Mouse (Mus musculus) liver, embryonic 11.5 days (tissue): ENCODE measurements around the gene Lpar2. TPM values are rescaled to one million over a fixed set of nuclear protein-coding genes. Genes with fewer than 3 reads are reported as not detected.

Source experiments
- ATAC-seq: fragments of 200-750 bp; cut with Nextera tagmentation; replicated peaks from 2 replicates; pipeline ENCODE4 v1.8.0; 2017; ENCODE audit warnings: moderate number of reproducible peaks, mild to moderate bottlenecking, moderate TSS enrichment, moderate library complexity; ENCODE audit not compliant: low FRiP score
- DNase-seq: peaks from one replicate; pipeline ENCODE4 v3.0.0-alpha.2; 2017; ENCODE audit warnings: low spot score
- H3K27ac ChIP-seq: fragments of 300-500 bp; sonication (generic); 2 replicates; pipeline ENCODE4 v1.5.1; 2014; ENCODE audit warnings: mild to moderate bottlenecking, low read depth, low read length, control low read depth
- H3K27me3 ChIP-seq: fragments of 300-500 bp; sonication (generic); replicated peaks from 2 replicates; pipeline ENCODE4 v1.6.1; 2014; ENCODE audit warnings: low read length, mixed read lengths; ENCODE audit not compliant: control insufficient read depth, insufficient read depth
- H3K36me3 ChIP-seq: fragments of 300-500 bp; sonication (generic); 2 replicates; pipeline ENCODE4 v1.6.1; 2014; ENCODE audit warnings: mild to moderate bottlenecking, low read length, moderate library complexity, mixed read lengths; ENCODE audit not compliant: control insufficient read depth, insufficient read depth
- H3K4me1 ChIP-seq: fragments of 300-500 bp; sonication (generic); replicated peaks from 2 replicates; pipeline ENCODE4 v1.6.1; 2014; ENCODE audit warnings: low read length, mixed read lengths; ENCODE audit not compliant: control insufficient read depth, insufficient read depth
- H3K4me2 ChIP-seq: fragments of 300-500 bp; sonication (generic); 2 replicates; pipeline ENCODE4 v1.6.1; 2014; ENCODE audit warnings: mild to moderate bottlenecking, control low read depth, moderate library complexity
- H3K4me3 ChIP-seq: fragments of 300-500 bp; sonication (generic); 2 replicates; pipeline ENCODE4 v1.5.1; 2014; ENCODE audit warnings: low read depth, low read length, control low read depth
- H3K9ac ChIP-seq: fragments of 300-500 bp; sonication (generic); 2 replicates; pipeline ENCODE4 v1.6.1; 2014; ENCODE audit warnings: low read depth, low read length, control low read depth
- H3K9me3 ChIP-seq: fragments of 300-500 bp; sonication (generic); 2 replicates; pipeline ENCODE4 v1.6.1; 2016; ENCODE audit warnings: low read length, inconsistent platforms, mixed read lengths; ENCODE audit not compliant: control insufficient read depth
- WGBS: fragments of 180-500 bp; shearing (Covaris S2); extraction: QIAGEN DNeasy Blood & Tissue Kit; methylation state at CpG from one replicate; pipeline ENCODE4 v1.1.7; 2014; 5-methylcytosine and 5-hydroxymethylcytosine counted together
- polyA plus RNA-seq: library from polyadenylated mRNA; unstranded; fragments of >200 nt; fragmentation: Nextera tagmentation; extraction: Ambion mirVana; gene quantifications from 2 replicates; pipeline ENCODE4 v1.2.1, GENCODE M21; 2014

The Lpar2 gene
- polyA plus RNA-seq, 1 experiment from 2014 or later = 0.44 TPM

DNA sequence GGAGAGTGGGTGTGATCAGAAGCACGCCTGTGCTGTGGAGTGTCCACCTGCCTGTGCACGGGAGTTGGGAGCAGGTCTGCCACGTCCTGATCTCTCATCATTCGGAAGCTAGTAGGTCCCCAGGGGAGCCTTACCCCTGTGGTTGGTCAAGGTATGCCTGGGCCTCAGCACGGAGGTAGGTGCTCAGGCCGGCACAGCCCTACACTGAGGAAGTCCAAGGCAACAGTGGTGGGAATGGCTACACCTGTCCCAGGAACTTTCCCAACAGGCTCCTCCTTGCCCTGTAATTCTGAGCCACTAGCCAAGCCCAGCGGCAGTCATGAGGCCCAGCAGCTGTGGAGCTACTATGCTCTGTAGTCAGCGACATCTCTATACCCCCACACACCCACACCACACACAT is 57.4 kb downstream of the Lpar2 start:
- DNase-seq (no peak), ATAC-seq (no peak)
- Histone ChIP-seq H3K4me3 (no peak overlapping the region), H3K36me3 (no peaks in the 10 kb centered on the region), H3K27ac (no peak overlapping the region), H3K4me2 (no peak overlapping the region), H3K9ac (no peak overlapping the region), H3K27me3 (peaks cover 71% of the 10 kb centered on the region), H3K4me1 (peaks cover 2% of the 10 kb centered on the region), H3K9me3 (no peaks in the 10 kb centered on the region)
- WGBS = 53% methylated on average over 8 of the region's 8 CpGs

Other genes with a start within 250 kb of the Lpar2 start
- 13.9 and 17.2 TPM in 2 replicates for gene Zfp868, start 196.9 kb upstream of the Lpar2 start, polyA plus RNA-seq
- 0.77 and 0.92 TPM in 2 replicates for gene Zfp964, start 167.9 kb upstream of the Lpar2 start, polyA plus RNA-seq
- gene Zfp869, start 111.7 kb upstream of the Lpar2 start, polyA plus RNA-seq = 23.5 and 26.6 TPM in 2 replicates
- gene Zfp963, start 72.5 kb upstream of the Lpar2 start, polyA plus RNA-seq = 3.8 and 4.1 TPM in 2 replicates
- gene Gm20422, start 47.5 kb upstream of the Lpar2 start, polyA plus RNA-seq = 0.57 and 0.70 TPM in 2 replicates
- gene Atp13a1, start 31.3 kb upstream of the Lpar2 start, polyA plus RNA-seq = 53.4 and 54.2 TPM in 2 replicates
- 21.3 and 21.7 TPM in 2 replicates for gene Zfp866, start 31.3 kb upstream of the Lpar2 start, polyA plus RNA-seq
- 9.5 and 10.9 TPM in 2 replicates for gene Gmip, start 13.8 kb upstream of the Lpar2 start, polyA plus RNA-seq
- gene Pbx4, start 10.1 kb downstream of the Lpar2 start, polyA plus RNA-seq = 5.6 and 6.3 TPM in 2 replicates
- 0.48 and 0.56 TPM in 2 replicates for gene Cilp2, start 65.3 kb downstream of the Lpar2 start, polyA plus RNA-seq
- gene Tssk6, start 79.8 kb downstream of the Lpar2 start, polyA plus RNA-seq = 4.5 and 5.2 TPM in 2 replicates
- 145 and 159 TPM in 2 replicates for gene Ndufa13, start 80.1 kb downstream of the Lpar2 start, polyA plus RNA-seq
- gene Yjefn3, start 80.3 kb downstream of the Lpar2 start, polyA plus RNA-seq = 1.7 and 1.9 TPM in 2 replicates
- 72.6 and 75.3 TPM in 2 replicates for gene Gatad2a, start 174.0 kb downstream of the Lpar2 start, polyA plus RNA-seq
- gene Mau2, start 220.3 kb downstream of the Lpar2 start, polyA plus RNA-seq = 42.1 and 46.5 TPM in 2 replicates
- 30.8 and 32.4 TPM in 2 replicates for gene Sugp1, start 220.4 kb downstream of the Lpar2 start, polyA plus RNA-seq